Mouse (Mus musculus) hindbrain, embryonic 13.5 days (tissue): Measurements from ENCODE around the gene Vti1a. TPM values are rescaled to one million over a fixed set of nuclear protein-coding genes. Genes with fewer than 3 reads are reported as not detected.
A peak's percentile ranks its signal among the peaks of the same experiment; 100 is the strongest.

Source experiments
- ATAC-seq: fragments of 200-750 bp; cut with Nextera tagmentation; 2 replicates; pipeline ENCODE4 v1.8.0; 2017; ENCODE audit warnings: moderate TSS enrichment; ENCODE audit not compliant: low FRiP score
- H3K27ac ChIP-seq: fragments of 300-500 bp; sonication (generic); 2 replicates; pipeline ENCODE4 v1.5.1; 2015; ENCODE audit warnings: inconsistent platforms, mild to moderate bottlenecking, moderate library complexity
- H3K27me3 ChIP-seq: fragments of 300-500 bp; sonication (generic); 2 replicates; pipeline ENCODE4 v1.6.1; 2015; ENCODE audit warnings: mild to moderate bottlenecking, inconsistent platforms
- H3K36me3 ChIP-seq: fragments of 300-500 bp; sonication (generic); 2 replicates; pipeline ENCODE4 v1.6.1; 2015; ENCODE audit warnings: mild to moderate bottlenecking, inconsistent platforms
- H3K4me1 ChIP-seq: fragments of 300-500 bp; sonication (generic); replicated peaks from 2 replicates; pipeline ENCODE4 v1.6.1; 2015; ENCODE audit warnings: inconsistent platforms
- H3K4me2 ChIP-seq: fragments of 300-500 bp; sonication (generic); 2 replicates; pipeline ENCODE4 v1.6.1; 2015; ENCODE audit warnings: inconsistent platforms, mild to moderate bottlenecking, moderate library complexity
- H3K4me3 ChIP-seq: fragments of 300-500 bp; sonication (generic); 2 replicates; pipeline ENCODE4 v1.5.1; 2015; ENCODE audit warnings: mild to moderate bottlenecking, inconsistent platforms
- H3K9ac ChIP-seq: fragments of 300-500 bp; sonication (generic); 2 replicates; pipeline ENCODE4 v1.6.1; 2015; ENCODE audit warnings: mild to moderate bottlenecking, inconsistent platforms
- H3K9me3 ChIP-seq: fragments of 300-500 bp; sonication (generic); 2 replicates; pipeline ENCODE4 v1.6.1; 2016; ENCODE audit warnings: inconsistent platforms
- WGBS: fragments of 180-500 bp; shearing (Covaris S2); methylation state at CpG from one replicate; pipeline ENCODE4 v1.1.7; 2015; 5-methylcytosine and 5-hydroxymethylcytosine counted together
- polyA plus RNA-seq: library from polyadenylated mRNA; unstranded; fragments of >200 nt; fragmentation: Nextera tagmentation; extraction: Ambion mirVana; gene quantifications from 2 replicates; pipeline ENCODE4 v1.2.1, GENCODE M21; 2015

The Vti1a gene
- polyA plus RNA-seq, 1 experiment from 2014 or later, result 30.1 TPM

GRCm38 (mm10) chr19:55389019-55389418 lies 72.9 kb downstream of the Vti1a start:
- no peak overlapping the region for H3K9ac ChIP-seq
- H3K36me3 ChIP-seq, result no peaks in the 10 kb centered on the region
- no peak overlapping the region for H3K4me3 ChIP-seq
- no peak for ATAC-seq
- no peaks in the 10 kb centered on the region for H3K9me3 ChIP-seq
- peak overlapping the region; percentile 36 for H3K4me2 ChIP-seq
- H3K4me1 ChIP-seq, result peaks cover 10% of the 10 kb centered on the region
- WGBS, result 40% methylated on average over 10 of the region's 10 CpGs
- 0 out of 2 replicates have a peak, but pooled peaks cover 2% of the 10 kb centered on the region for H3K27me3 ChIP-seq
- H3K27ac ChIP-seq, result no peak overlapping the region

GRCm38 (mm10) chr19:55390323-55390722 lies 74.2 kb downstream of the Vti1a start:
- no peak overlapping the region for H3K4me3 ChIP-seq
- no peak overlapping the region for H3K27ac ChIP-seq
- H3K9ac ChIP-seq, result no peak overlapping the region
- peaks cover 10% of the 10 kb centered on the region for H3K4me1 ChIP-seq
- ATAC-seq, result no peak
- H3K27me3 ChIP-seq, result 0 out of 2 replicates have a peak, but pooled peaks cover 2% of the 10 kb centered on the region
- WGBS, result 62% methylated on average over 11 of the region's 11 CpGs
- H3K36me3 ChIP-seq, result no peaks in the 10 kb centered on the region
- no peaks in the 10 kb centered on the region for H3K9me3 ChIP-seq
- H3K4me2 ChIP-seq, result no peak overlapping the region

GRCm38 (mm10) chr19:55401638-55402037 lies 85.5 kb downstream of the Vti1a start:
- H3K27ac ChIP-seq, result no peak overlapping the region
- H3K9me3 ChIP-seq, result no peaks in the 10 kb centered on the region
- H3K4me3 ChIP-seq, result no peak overlapping the region
- H3K4me1 ChIP-seq, result no peaks in the 10 kb centered on the region
- no peaks in the 10 kb centered on the region for H3K27me3 ChIP-seq
- no peak for ATAC-seq
- H3K4me2 ChIP-seq, result no peak overlapping the region
- 89% methylated on average over 11 of the region's 11 CpGs for WGBS
- H3K36me3 ChIP-seq, result no peaks in the 10 kb centered on the region
- H3K9ac ChIP-seq, result no peak overlapping the region

- H3K4me3 ChIP-seq, result no peak overlapping the region
- H3K4me1 ChIP-seq, result no peaks in the 10 kb centered on the region
- WGBS, result 45% methylated on average over 6 of the region's 6 CpGs
- H3K27me3 ChIP-seq, result no peaks in the 10 kb centered on the region
- H3K9ac ChIP-seq, result no peak overlapping the region
- no peaks in the 10 kb centered on the region for H3K9me3 ChIP-seq
- H3K36me3 ChIP-seq, result no peaks in the 10 kb centered on the region
- H3K4me2 ChIP-seq, result no peak overlapping the region
- H3K27ac ChIP-seq, result no peak overlapping the region
- no peak for ATAC-seq
Observed at GRCm38 (mm10) chr19:55408486-55408885, 92.4 kb downstream of the Vti1a start.

GRCm38 (mm10) chr19:55411415-55411814 lies 95.3 kb downstream of the Vti1a start:
- Histone ChIP-seq H3K4me1 (no peaks in the 10 kb centered on the region), H3K4me3 (no peak overlapping the region), H3K36me3 (no peaks in the 10 kb centered on the region), H3K4me2 (no peak overlapping the region), H3K9me3 (no peaks in the 10 kb centered on the region), H3K27me3 (no peaks in the 10 kb centered on the region), H3K27ac (no peak overlapping the region), H3K9ac (no peak overlapping the region)
- 80% methylated on average over 11 of the region's 11 CpGs for WGBS
- no peak for ATAC-seq

- Histone ChIP-seq H3K4me3 (no peak overlapping the region), H3K4me1 (no peaks in the 10 kb centered on the region), H3K9me3 (no peaks in the 10 kb centered on the region), H3K4me2 (no peak overlapping the region), H3K27ac (no peak overlapping the region), H3K36me3 (peaks cover under 1% of the 10 kb centered on the region; the same call in 1 of the 2 replicates), H3K9ac (no peak overlapping the region), H3K27me3 (no peaks in the 10 kb centered on the region)
- no peak for ATAC-seq
- 48% methylated on average over 2 of the region's 2 CpGs for WGBS
Observed at GRCm38 (mm10) chr19:55411894-55412293, 95.8 kb downstream of the Vti1a start.

GRCm38 (mm10) chr19:55414050-55414449 lies 98.0 kb downstream of the Vti1a start:
- 42% methylated on average over 8 of the region's 8 CpGs for WGBS
- no peak for ATAC-seq

GRCm38 (mm10) chr19:55418756-55419155 lies 102.7 kb downstream of the Vti1a start:
- no peak for ATAC-seq
- H3K27me3 ChIP-seq, result 0 out of 2 replicates have a peak, but pooled peaks cover 3% of the 10 kb centered on the region
- H3K27ac ChIP-seq, result no peak overlapping the region
- H3K4me3 ChIP-seq, result no peak overlapping the region
- no peaks in the 10 kb centered on the region for H3K9me3 ChIP-seq
- WGBS, result 49% methylated on average over 3 of the region's 3 CpGs
- no peak overlapping the region for H3K9ac ChIP-seq
- no peak overlapping the region for H3K4me2 ChIP-seq
- H3K36me3 ChIP-seq, result peaks cover 4% of the 10 kb centered on the region; the same call in 1 of the 2 replicates
- H3K4me1 ChIP-seq, result peaks cover 17% of the 10 kb centered on the region

More at GRCm38 (mm10) chr19:55414050-55414449, 98.0 kb downstream of the Vti1a start:
- Histone ChIP-seq H3K27me3 (no peaks in the 10 kb centered on the region), H3K4me1 (peaks cover 2% of the 10 kb centered on the region; the same call in 1 of the 2 replicates), H3K4me3 (no peak overlapping the region), H3K9ac (no peak overlapping the region), H3K27ac (no peak overlapping the region), H3K36me3 (peaks cover 4% of the 10 kb centered on the region; the same call in 1 of the 2 replicates), H3K9me3 (no peaks in the 10 kb centered on the region), H3K4me2 (no peak overlapping the region)

- no peak overlapping the region for H3K4me2 ChIP-seq
- ATAC-seq, result no peak
- H3K4me1 ChIP-seq, result peaks cover 26% of the 10 kb centered on the region
- WGBS, result 68% methylated on average over 3 of the region's 3 CpGs
- no peak overlapping the region for H3K9ac ChIP-seq
- H3K27me3 ChIP-seq, result 0 out of 2 replicates have a peak, but pooled peaks cover 3% of the 10 kb centered on the region
- H3K9me3 ChIP-seq, result no peaks in the 10 kb centered on the region
- peaks cover 4% of the 10 kb centered on the region; the same call in 1 of the 2 replicates for H3K36me3 ChIP-seq
- H3K27ac ChIP-seq, result no peak overlapping the region
- no peak overlapping the region for H3K4me3 ChIP-seq
Observed at GRCm38 (mm10) chr19:55419961-55420360, 103.9 kb downstream of the Vti1a start.

GRCm38 (mm10) chr19:55421816-55422215 lies 105.7 kb downstream of the Vti1a start:
- WGBS, result 89% methylated on average over 5 of the region's 5 CpGs
- no peak for ATAC-seq
- Histone ChIP-seq H3K36me3 (peaks cover 4% of the 10 kb centered on the region; the same call in 1 of the 2 replicates), H3K9me3 (no peaks in the 10 kb centered on the region), H3K27ac (0 out of 2 replicates have a peak overlapping the region, but pooled peaks have one; percentile 48), H3K4me3 (no peak overlapping the region), H3K27me3 (0 out of 2 replicates have a peak, but pooled peaks cover 3% of the 10 kb centered on the region), H3K4me1 (peaks cover 26% of the 10 kb centered on the region), H3K4me2 (no peak overlapping the region), H3K9ac (no peak overlapping the region)

- 0 out of 2 replicates have a peak, but pooled peaks cover 3% of the 10 kb centered on the region for H3K27me3 ChIP-seq
- WGBS, result 41% methylated on average over 18 of the region's 18 CpGs
- H3K9ac ChIP-seq, result no peak overlapping the region
- H3K4me3 ChIP-seq, result no peak overlapping the region
- no peaks in the 10 kb centered on the region for H3K36me3 ChIP-seq
- peaks cover 26% of the 10 kb centered on the region for H3K4me1 ChIP-seq
- H3K9me3 ChIP-seq, result no peaks in the 10 kb centered on the region
- no peak for ATAC-seq
- 0 out of 2 replicates have a peak overlapping the region, but pooled peaks have one; percentile 48 for H3K27ac ChIP-seq
- H3K4me2 ChIP-seq, result no peak overlapping the region
Observed at GRCm38 (mm10) chr19:55422311-55423064, 106.4 kb downstream of the Vti1a start.

- H3K9ac ChIP-seq, result no peak overlapping the region
- 0 out of 2 replicates have a peak, but pooled peaks cover 3% of the 10 kb centered on the region for H3K27me3 ChIP-seq
- H3K4me3 ChIP-seq, result no peak overlapping the region
- H3K9me3 ChIP-seq, result no peaks in the 10 kb centered on the region
- WGBS, result 67% methylated on average over 11 of the region's 11 CpGs
- peaks cover 26% of the 10 kb centered on the region for H3K4me1 ChIP-seq
- no peaks in the 10 kb centered on the region for H3K36me3 ChIP-seq
- ATAC-seq, result no peak
- no peak overlapping the region for H3K4me2 ChIP-seq
- no peak overlapping the region for H3K27ac ChIP-seq
Observed at GRCm38 (mm10) chr19:55423065-55423716, 107.1 kb downstream of the Vti1a start.
